Mouse (Mus musculus): ENCODE data around the gene Oaz3. TPM values are rescaled to one million over a fixed set of nuclear protein-coding genes. Genes with fewer than 3 reads are reported as not detected.

Oaz3 gene
- polyA plus RNA-seq, 1 experiment from 2014 or later: 1.4 TPM

Other genes with a start within 250 kb of the Oaz3 start
- gene Gm5286, start 247.2 kb downstream of the Oaz3 start, polyA plus RNA-seq (2015; fragmentation: Nextera tagmentation; extraction: Ambion mirVana): not detected in 2 replicates
- gene Gm4778, start 179.9 kb downstream of the Oaz3 start, polyA plus RNA-seq (2015; fragmentation: Nextera tagmentation; extraction: Ambion mirVana): not detected in 2 replicates
- 39.0 and 49.2 TPM in 2 replicates for gene Them4, start 133.8 kb downstream of the Oaz3 start, polyA plus RNA-seq (2015; fragmentation: Nextera tagmentation; extraction: Ambion mirVana)
- 0.30 TPM in 1 of 2 replicates, not detected in the other for gene Them5, start 101.8 kb downstream of the Oaz3 start, polyA plus RNA-seq (2015; fragmentation: Nextera tagmentation; extraction: Ambion mirVana)
- 2.2 TPM in 2 replicates for gene C2cd4d, start 81.5 kb downstream of the Oaz3 start, polyA plus RNA-seq (2015; fragmentation: Nextera tagmentation; extraction: Ambion mirVana)
- gene Rorc, start 71.1 kb downstream of the Oaz3 start, polyA plus RNA-seq (2015; fragmentation: Nextera tagmentation; extraction: Ambion mirVana): 0.33 and 0.36 TPM in 2 replicates
- 0.70 and 1.0 TPM in 2 replicates for gene Lingo4, start 45.4 kb downstream of the Oaz3 start, polyA plus RNA-seq (2015; fragmentation: Nextera tagmentation; extraction: Ambion mirVana)
- gene Tdrkh, start 30.6 kb downstream of the Oaz3 start, polyA plus RNA-seq (2015; fragmentation: Nextera tagmentation; extraction: Ambion mirVana): 51.0 and 51.9 TPM in 2 replicates
- gene Mrpl9, start 597 bp downstream of the Oaz3 start, polyA plus RNA-seq (2015; fragmentation: Nextera tagmentation; extraction: Ambion mirVana): 58.6 and 62.2 TPM in 2 replicates
- gene Celf3, start 34.4 kb upstream of the Oaz3 start, polyA plus RNA-seq (2015; fragmentation: Nextera tagmentation; extraction: Ambion mirVana): 246 and 259 TPM in 2 replicates
- gene Riiad1, start 36.4 kb upstream of the Oaz3 start, polyA plus RNA-seq (2015; fragmentation: Nextera tagmentation; extraction: Ambion mirVana): 11.9 and 18.3 TPM in 2 replicates
- gene Snx27, start 138.8 kb upstream of the Oaz3 start, polyA plus RNA-seq (2015; fragmentation: Nextera tagmentation; extraction: Ambion mirVana): 77.0 and 83.0 TPM in 2 replicates
- not detected in 2 replicates for gene Gm10972, start 199.2 kb upstream of the Oaz3 start, polyA plus RNA-seq (2015; fragmentation: Nextera tagmentation; extraction: Ambion mirVana)
- gene Tuft1, start 215.0 kb upstream of the Oaz3 start, polyA plus RNA-seq (2015; fragmentation: Nextera tagmentation; extraction: Ambion mirVana): 2.7 and 3.5 TPM in 2 replicates
- gene Selenbp2, start 249.6 kb upstream of the Oaz3 start, polyA plus RNA-seq (2015; fragmentation: Nextera tagmentation; extraction: Ambion mirVana): 0.53 TPM in 1 of 2 replicates, not detected in the other